Mouse (Mus musculus) forebrain, embryonic 12.5 days (tissue): ENCODE data around the gene Ctxn1. TPM values are rescaled to one million over a fixed set of nuclear protein-coding genes. Genes with fewer than 3 reads are reported as not detected.
A peak's percentile ranks its signal among the peaks of the same experiment; 100 is the strongest.
"Not testable (repeated sequence)": the region's sequence is repeated elsewhere in the genome, so short reads cannot be mapped to it uniquely, and the experiment has no call there.

Experiments
- ATAC-seq: fragments of 200-750 bp; cut with Nextera tagmentation; 2 replicates; pipeline ENCODE4 v1.8.0; 2017; ENCODE audit warnings: moderate TSS enrichment; ENCODE audit not compliant: low FRiP score
- H3K27ac ChIP-seq: fragments of 300-500 bp; sonication (generic); 2 replicates; pipeline ENCODE4 v1.5.1; 2016; ENCODE audit warnings: mild to moderate bottlenecking
- H3K27me3 ChIP-seq: fragments of 300-500 bp; sonication (generic); 2 replicates; pipeline ENCODE4 v1.6.1; 2016; ENCODE audit warnings: mild to moderate bottlenecking
- H3K36me3 ChIP-seq: fragments of 300-500 bp; sonication (generic); replicated peaks from 2 replicates; pipeline ENCODE4 v1.6.1; 2016; ENCODE audit warnings: mild to moderate bottlenecking
- H3K4me1 ChIP-seq: fragments of 300-500 bp; sonication (generic); 2 replicates; pipeline ENCODE4 v1.6.1; 2016
- H3K4me2 ChIP-seq: fragments of 300-500 bp; sonication (generic); 2 replicates; pipeline ENCODE4 v1.6.1; 2016; ENCODE audit warnings: mild to moderate bottlenecking, moderate library complexity
- H3K4me3 ChIP-seq: fragments of 300-500 bp; sonication (generic); replicated peaks from 2 replicates; pipeline ENCODE4 v1.5.1; 2016; ENCODE audit warnings: mild to moderate bottlenecking
- H3K9ac ChIP-seq: fragments of 300-500 bp; sonication (generic); 2 replicates; pipeline ENCODE4 v1.6.1; 2016; ENCODE audit warnings: mild to moderate bottlenecking
- H3K9me3 ChIP-seq: fragments of 300-500 bp; sonication (generic); 2 replicates; pipeline ENCODE4 v1.6.1; 2016
- WGBS: fragments of 180-500 bp; shearing (Covaris S2); methylation state at CpG from one replicate; pipeline ENCODE4 v1.1.7; 2016; 5-methylcytosine and 5-hydroxymethylcytosine counted together
- polyA plus RNA-seq: library from polyadenylated mRNA; unstranded; fragments of >200 nt; fragmentation: Nextera tagmentation; extraction: Ambion mirVana; gene quantifications from 2 replicates; pipeline ENCODE4 v1.2.1, GENCODE M21; 2016

Gene Ctxn1
- polyA plus RNA-seq, 1 experiment from 2014 or later: 199 TPM

DNA sequence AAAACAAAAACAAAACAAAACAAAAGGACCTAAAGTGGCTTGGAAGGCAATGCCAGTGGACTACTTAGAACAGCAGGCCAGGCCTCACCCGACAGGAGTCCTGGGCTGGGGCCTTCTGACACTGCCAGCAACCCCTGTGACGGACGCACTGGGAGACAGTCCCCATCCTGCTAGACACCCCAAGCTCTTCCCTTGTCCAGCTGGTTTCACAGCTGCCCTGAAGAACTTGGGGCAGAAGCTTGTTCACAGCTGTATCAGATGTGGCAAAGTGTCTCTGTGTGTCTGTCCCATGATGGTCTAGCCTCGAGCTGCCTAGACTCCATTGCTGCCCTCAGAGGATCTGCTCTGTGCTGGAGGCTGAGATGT, 714 bp upstream of the Ctxn1 start:
- Histone ChIP-seq H3K9ac (no peak overlapping the region), H3K4me1 (peaks cover 29% of the 10 kb centered on the region), H3K4me2 (no peak overlapping the region), H3K9me3 (no peaks in the 10 kb centered on the region), H3K27me3 (no peaks in the 10 kb centered on the region), H3K4me3 (no peak overlapping the region; the same call in 1 of the 2 replicates), H3K27ac (peak overlapping the region; percentile 97), H3K36me3 (peaks cover 80% of the 10 kb centered on the region)
- WGBS: 83% methylated on average over 4 of the region's 4 CpGs
- no peak for ATAC-seq

DNA sequence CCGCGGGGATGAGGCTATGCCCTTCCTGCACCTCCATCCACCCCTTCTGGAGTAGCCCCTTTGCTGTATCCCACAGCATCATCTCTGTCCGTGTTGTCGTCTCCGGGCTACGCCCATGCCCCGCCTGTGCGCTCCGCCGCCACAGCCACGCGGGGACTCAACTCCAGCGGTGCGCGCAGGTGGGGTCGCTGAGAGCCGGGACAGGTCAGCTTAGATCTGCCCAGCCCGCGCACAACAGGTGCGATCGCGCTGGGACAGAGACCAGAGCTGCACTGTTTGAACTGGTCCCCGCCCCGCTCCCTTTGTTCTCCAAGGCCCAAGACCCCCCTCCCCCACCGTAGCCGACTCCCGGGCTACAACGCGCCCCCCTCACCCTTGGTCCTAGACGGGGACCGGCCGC, 396 bp downstream of the Ctxn1 start:
- WGBS: under 1% methylated on average over 30 of the region's 32 CpGs
- Histone ChIP-seq H3K27ac (peak overlapping the region; percentile 97), H3K4me1 (peaks cover 38% of the 10 kb centered on the region), H3K27me3 (no peaks in the 10 kb centered on the region), H3K4me2 (peak overlapping the region; percentile 61), H3K4me3 (peak overlapping the region; percentile 83), H3K9ac (peak overlapping the region; percentile 90), H3K9me3 (no peaks in the 10 kb centered on the region), H3K36me3 (peaks cover 74% of the 10 kb centered on the region)
- ATAC-seq: peak; percentile 81

DNA sequence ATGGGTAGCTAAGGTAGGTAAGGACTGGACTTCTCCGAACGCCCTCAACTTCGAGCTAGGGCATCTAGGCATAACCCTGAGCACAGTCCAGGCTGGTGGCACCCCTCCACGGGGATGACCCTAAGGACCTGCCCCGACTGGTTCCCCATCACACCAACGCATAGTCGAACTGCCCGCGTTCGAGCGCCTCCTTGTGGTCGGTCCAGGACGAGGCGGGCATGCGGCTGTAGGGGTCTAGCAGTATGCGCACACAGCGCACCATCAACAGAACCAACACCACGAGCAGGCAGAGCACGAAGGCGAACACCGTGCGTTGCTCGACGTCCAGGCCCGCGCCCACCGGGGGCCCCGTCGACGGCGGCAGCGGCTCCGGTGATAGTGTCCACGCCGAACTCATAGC, 841 bp downstream of the Ctxn1 start:
- no peaks in the 10 kb centered on the region for H3K27me3 ChIP-seq
- peak overlapping the region; percentile 61 for H3K4me2 ChIP-seq
- peaks cover 40% of the 10 kb centered on the region for H3K4me1 ChIP-seq
- peak overlapping the region; percentile 90 for H3K9ac ChIP-seq
- H3K4me3 ChIP-seq: peak overlapping the region; percentile 83
- no peaks in the 10 kb centered on the region for H3K9me3 ChIP-seq
- ATAC-seq: peak; percentile 73
- peaks cover 69% of the 10 kb centered on the region for H3K36me3 ChIP-seq
- WGBS: 1% methylated on average over 34 of the region's 35 CpGs
- H3K27ac ChIP-seq: peak overlapping the region; percentile 97

DNA sequence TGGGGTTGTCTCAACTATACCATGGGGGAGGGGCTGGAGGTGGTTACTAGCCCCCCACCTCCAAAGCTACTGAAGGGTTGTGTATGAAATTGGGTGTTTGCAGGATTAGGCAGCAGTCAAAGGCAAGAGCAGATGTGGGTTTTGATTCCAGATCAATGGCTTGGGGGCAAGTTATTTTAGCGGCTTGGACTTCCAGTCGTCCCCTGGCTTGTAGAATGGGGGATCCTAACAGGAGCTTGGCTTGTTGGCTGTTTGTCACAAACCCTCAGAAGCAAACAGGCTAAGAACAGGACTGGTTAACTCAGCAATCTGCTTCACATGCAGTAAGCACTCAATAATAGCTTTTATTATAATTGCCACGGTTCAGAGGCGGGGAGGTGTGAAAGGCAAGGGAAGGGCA, 1.7 kb downstream of the Ctxn1 start:
- Histone ChIP-seq H3K4me3 (peak overlapping the region; percentile 83), H3K27me3 (no peaks in the 10 kb centered on the region), H3K4me1 (peaks cover 43% of the 10 kb centered on the region), H3K4me2 (peak overlapping the region; percentile 61), H3K36me3 (peaks cover 61% of the 10 kb centered on the region), H3K9me3 (no peaks in the 10 kb centered on the region), H3K9ac (peak overlapping the region; percentile 90), H3K27ac (peak overlapping the region; percentile 97; the same call in 1 of the 2 replicates)
- WGBS: 66% methylated on average over 4 of the region's 4 CpGs
- no peak for ATAC-seq

DNA sequence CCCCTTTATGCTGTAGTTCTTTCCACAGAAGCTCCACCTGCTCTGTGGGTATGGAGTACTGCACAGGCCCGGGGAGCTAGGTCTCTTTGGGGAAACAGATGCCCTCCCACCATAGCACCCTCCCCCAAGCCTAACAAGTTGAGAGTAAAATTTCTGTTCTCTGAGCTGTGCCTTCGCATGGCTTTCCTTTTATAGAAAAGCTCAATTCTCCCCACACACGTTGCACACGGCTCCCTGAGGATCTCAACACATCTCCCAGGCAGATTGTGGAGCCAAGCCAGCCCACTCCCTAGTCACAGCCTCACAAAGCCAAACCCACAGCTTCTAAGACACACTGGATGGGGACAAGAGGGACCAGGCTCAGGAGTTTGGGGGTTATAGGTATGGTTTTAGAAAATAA, 2.2 kb downstream of the Ctxn1 start:
- no peaks in the 10 kb centered on the region for H3K27me3 ChIP-seq
- H3K4me1 ChIP-seq: peaks cover 45% of the 10 kb centered on the region
- no peak overlapping the region; the same call in 1 of the 2 replicates for H3K9ac ChIP-seq
- H3K9me3 ChIP-seq: no peaks in the 10 kb centered on the region
- peak overlapping the region; percentile 61 for H3K4me2 ChIP-seq
- H3K36me3 ChIP-seq: peaks cover 56% of the 10 kb centered on the region
- H3K27ac ChIP-seq: peak overlapping the region; percentile 43; the same call in 1 of the 2 replicates
- peak overlapping the region; percentile 83 for H3K4me3 ChIP-seq
- 77% methylated on average over 4 of the region's 4 CpGs for WGBS
- no peak for ATAC-seq

DNA sequence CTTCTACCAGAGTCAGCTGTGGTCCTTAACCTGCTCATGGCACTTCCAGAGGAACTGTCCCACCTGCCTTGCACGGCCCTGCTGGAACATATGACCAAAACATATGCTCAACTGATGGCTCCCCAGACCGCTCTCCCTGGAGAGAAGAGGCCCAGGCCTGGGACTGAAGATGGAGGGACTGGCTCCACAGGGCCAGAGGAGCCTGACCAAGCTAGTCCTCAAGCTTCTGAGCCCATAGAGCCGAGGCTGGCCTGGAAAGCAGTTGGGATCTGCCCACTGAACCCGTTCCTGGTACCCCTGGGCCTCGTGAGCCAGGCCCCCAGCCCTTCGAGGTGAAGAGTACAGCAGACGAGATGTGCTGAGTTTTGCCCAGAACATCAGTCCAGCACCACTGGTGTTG, 3.6 kb downstream of the Ctxn1 start:
- Histone ChIP-seq H3K4me1 (peaks cover 49% of the 10 kb centered on the region), H3K36me3 (peaks cover 43% of the 10 kb centered on the region)
- H3K9me3 ChIP-seq, H3K4me2 ChIP-seq, H3K27me3 ChIP-seq, ATAC-seq, H3K27ac ChIP-seq, H3K4me3 ChIP-seq, H3K9ac ChIP-seq: not testable (repeated sequence)
- 87% methylated on average over 7 of the region's 7 CpGs for WGBS

DNA sequence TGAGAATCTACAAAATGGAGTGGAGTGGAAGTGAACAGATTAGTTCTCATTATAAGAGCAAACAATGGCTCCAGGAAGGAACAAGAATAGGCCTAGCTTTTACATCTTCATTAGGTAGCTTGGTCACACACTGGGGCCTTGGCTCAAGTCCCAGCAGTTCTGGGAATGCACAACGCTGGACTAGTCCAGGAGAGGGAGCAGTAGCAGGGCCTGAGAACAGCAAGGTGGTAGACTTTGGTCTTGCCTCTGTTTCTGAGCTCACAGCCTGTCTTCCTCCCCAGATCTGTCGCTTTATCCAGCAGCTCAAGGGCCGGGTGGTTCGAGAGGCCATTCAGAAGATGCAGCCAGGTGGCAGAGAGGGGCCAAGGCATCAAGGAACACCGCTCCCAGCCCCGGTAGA, 5.1 kb downstream of the Ctxn1 start:
- Histone ChIP-seq H3K27me3 (peaks cover 8% of the 10 kb centered on the region; the same call in 1 of the 2 replicates), H3K9ac (peak overlapping the region; percentile 90; the same call in 1 of the 2 replicates), H3K9me3 (no peaks in the 10 kb centered on the region), H3K27ac (peak overlapping the region; percentile 95), H3K4me2 (peak overlapping the region; percentile 69), H3K4me3 (peak overlapping the region; percentile 88), H3K4me1 (peaks cover 46% of the 10 kb centered on the region), H3K36me3 (peaks cover 38% of the 10 kb centered on the region)
- 55% methylated on average over 6 of the region's 6 CpGs for WGBS
- no peak for ATAC-seq

DNA sequence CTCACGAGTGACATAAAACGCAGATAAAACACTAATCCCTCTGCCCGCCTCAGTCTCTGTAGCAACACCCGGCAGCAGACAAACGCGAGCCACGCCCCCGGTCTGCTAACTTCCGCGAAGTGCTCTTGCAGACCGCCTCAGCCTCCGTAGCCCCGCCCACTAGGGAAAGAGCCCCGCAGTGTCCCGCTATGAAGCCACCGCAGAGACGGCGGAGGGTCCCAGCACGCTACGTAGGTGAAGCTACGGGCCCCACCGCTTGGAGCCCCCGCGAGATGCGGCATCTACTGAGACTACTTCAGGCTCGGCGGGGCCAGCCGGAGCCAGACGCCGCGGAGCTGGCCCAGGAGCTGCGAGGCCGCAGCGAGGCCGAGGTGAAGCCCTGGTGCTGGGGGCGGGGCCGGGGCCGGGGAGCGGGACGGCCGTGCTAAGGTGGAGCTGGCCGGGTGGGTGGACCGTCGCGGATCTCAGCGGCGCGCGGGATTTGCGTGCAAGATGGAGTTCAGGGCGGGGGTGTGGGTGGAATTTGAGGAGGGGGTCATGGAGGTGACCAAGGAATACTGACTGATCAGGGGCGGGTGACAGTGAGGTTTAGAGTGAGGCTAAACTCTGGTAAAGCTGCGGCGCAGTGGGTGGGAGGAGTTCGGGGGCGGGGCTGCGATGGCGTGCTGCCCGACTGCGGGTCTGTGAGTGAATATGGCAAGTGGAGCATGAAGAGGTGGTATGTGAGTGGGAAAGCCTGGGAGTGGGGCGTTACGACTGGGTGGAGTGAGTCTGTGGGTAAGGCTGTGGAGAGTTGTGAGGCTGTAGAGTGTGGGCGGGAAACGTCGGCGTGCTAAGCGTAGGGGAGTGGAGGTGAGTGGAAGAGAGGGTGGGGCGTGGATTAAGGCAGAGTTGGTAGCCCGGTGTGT, 5.9 kb downstream of the Ctxn1 start, which contains the start of gene Snapc2:
Gene Snapc2, plus strand, starts transcription at position 147 of the 908 bp plus-strand sequence.
- WGBS: under 1% methylated on average over 69 of the region's 69 CpGs
- no peaks in the 10 kb centered on the region for H3K9me3 ChIP-seq
- peaks cover 14% of the 10 kb centered on the region; the same call in 1 of the 2 replicates for H3K27me3 ChIP-seq
- peaks cover 48% of the 10 kb centered on the region for H3K4me1 ChIP-seq
- ATAC-seq: peak; percentile 90
- H3K9ac ChIP-seq: peak within 1 kb of the TSS; percentile 90
- H3K36me3 ChIP-seq: peaks cover 39% of the 10 kb centered on the region
- H3K4me3 ChIP-seq: peak within 1 kb of the TSS; percentile 88
- H3K27ac ChIP-seq: peak within 1 kb of the TSS; percentile 95
- peak within 1 kb of the TSS; percentile 69 for H3K4me2 ChIP-seq

DNA sequence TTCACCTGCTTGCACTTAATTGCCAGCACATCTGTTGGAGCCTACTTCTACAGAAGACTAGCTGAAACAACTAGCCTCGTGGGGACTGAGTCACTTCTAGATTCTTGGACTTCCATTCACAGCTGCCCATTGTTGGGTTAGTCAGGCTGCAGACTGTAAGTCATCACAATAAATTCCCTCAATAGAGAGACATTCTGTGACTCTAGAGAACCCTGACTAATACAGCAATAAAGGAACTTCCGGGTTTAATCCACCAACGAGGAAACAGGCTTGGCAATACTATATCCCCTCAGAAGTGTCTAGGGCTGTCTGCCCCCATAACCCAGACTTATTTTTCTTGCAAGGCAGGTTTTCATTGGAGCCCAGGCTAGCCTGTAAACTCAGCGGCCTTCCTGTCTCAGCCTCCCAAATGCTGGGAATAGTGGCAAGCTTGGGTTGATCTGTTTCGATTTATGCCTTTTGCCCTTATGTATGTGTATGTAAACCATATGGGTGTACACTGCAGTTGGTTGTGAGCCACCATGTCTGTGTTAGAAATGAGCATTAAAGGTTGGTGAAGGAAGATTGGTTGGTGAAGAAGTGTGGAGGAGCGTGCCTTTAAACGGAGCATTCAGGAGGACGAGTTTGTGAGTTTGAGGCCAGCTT, 6.8 kb downstream of the Ctxn1 start:
- H3K9me3 ChIP-seq: no peaks in the 10 kb centered on the region
- peaks cover 44% of the 10 kb centered on the region for H3K36me3 ChIP-seq
- H3K4me2 ChIP-seq: peak overlapping the region; percentile 69
- 49% methylated on average over 8 of the region's 8 CpGs for WGBS
- H3K27ac ChIP-seq: peak overlapping the region; percentile 95
- peak overlapping the region; percentile 88 for H3K4me3 ChIP-seq
- ATAC-seq: no peak
- H3K9ac ChIP-seq: peak overlapping the region; percentile 90; the same call in 1 of the 2 replicates
- H3K4me1 ChIP-seq: peaks cover 38% of the 10 kb centered on the region
- peaks cover 21% of the 10 kb centered on the region for H3K27me3 ChIP-seq

DNA sequence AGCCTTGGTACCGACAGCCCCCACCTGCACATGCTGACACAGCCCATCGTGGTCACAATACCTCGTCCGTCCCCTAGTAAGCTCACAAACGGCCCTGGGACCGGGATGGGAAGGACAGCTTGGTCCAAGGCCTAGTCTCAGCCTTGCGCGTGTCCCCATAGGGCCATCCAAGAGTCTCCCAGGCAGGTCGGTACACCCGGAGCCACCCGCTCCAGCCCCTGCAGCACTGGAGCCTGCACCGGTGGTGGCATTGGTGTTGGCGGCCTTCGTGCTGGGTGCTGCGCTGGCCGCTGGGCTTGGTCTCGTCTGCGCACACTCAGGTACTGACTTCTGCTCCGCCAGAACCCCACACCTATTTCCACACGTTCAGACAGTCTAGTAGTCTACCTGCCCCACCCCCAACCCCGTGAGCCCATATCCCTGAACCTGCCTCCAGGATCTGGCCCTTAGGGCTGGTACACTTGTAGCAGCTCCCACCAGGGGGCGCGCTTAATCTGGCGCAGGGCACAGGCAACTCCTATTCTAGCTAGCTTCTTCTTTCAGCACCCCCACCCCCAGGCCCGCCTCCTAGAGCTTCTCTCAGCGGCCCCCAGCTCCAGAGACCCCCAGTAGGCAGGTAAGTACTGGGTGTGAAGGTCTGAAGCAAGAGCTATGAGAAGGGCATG, 8.6 kb downstream of the Ctxn1 start:
- ATAC-seq: peak; percentile 21
- Histone ChIP-seq H3K27me3 (peaks cover 21% of the 10 kb centered on the region), H3K27ac (no peak overlapping the region), H3K4me3 (no peak overlapping the region; the same call in 1 of the 2 replicates), H3K36me3 (peaks cover 45% of the 10 kb centered on the region), H3K9ac (no peak overlapping the region), H3K4me2 (no peak overlapping the region), H3K4me1 (peaks cover 30% of the 10 kb centered on the region), H3K9me3 (no peaks in the 10 kb centered on the region)
- 28% methylated on average over 26 of the region's 26 CpGs for WGBS

DNA sequence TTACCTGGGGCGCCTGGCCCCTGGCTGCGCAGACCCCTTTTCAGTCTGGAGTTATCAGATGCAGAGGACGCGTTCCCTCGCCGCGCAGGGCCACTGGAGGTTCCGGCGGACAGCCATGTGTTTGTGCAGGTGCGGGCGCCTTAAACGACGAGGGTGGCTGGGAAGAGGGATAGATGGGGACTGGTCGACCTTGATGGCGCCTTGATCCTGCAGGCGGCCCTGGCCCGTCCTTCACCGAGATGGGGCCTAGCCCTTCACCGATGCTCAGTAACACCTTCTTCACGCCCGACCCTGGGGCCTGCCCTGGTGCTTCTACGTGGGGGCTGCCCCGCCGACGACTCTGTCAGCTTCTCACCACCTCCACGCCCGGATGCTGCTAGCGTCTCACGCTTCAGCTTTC, 9.9 kb downstream of the Ctxn1 start:
- WGBS: 12% methylated on average over 29 of the region's 29 CpGs
- ATAC-seq: no peak
- Histone ChIP-seq H3K4me1 (peaks cover 27% of the 10 kb centered on the region), H3K4me3 (no peak overlapping the region), H3K36me3 (peaks cover 46% of the 10 kb centered on the region), H3K27ac (no peak overlapping the region), H3K9ac (0 out of 2 replicates have a peak overlapping the region, but pooled peaks have one; percentile 29), H3K4me2 (0 out of 2 replicates have a peak overlapping the region, but pooled peaks have one; percentile 1), H3K27me3 (peaks cover 21% of the 10 kb centered on the region), H3K9me3 (no peaks in the 10 kb centered on the region)
